1 mouse cellular context compared by ENCODE assay signal in genomic region chr11:51263286-51263831, GRCm38 (mm10).
TF ChIP-seq lines count a peak whose summit lies in the region.

No protein-coding gene starts in this region.

TF ChIP-seq in myocyte, 11 proteins besides CTCF, POLR2A, EP300 and RAD21 (continued from another document):
- TF ChIP-seq POLR2AphosphoS2 (IDR thresholded peaks at IDR 0.05; ENCODE audit: insufficient read length, low read depth), result peak; percentile 39
